Mouse (Mus musculus) MEL (cell line): ENCODE data around the gene Dcaf7. TPM values are rescaled to one million over a fixed set of nuclear protein-coding genes. Genes with fewer than 3 reads are reported as not detected.

Experiments used
- DNase-seq: peaks from one replicate; pipeline ENCODE4 v3.0.0; 2011; ENCODE audit warnings: low read depth, low spot score
- H3K27ac ChIP-seq: 2 replicates; pipeline ENCODE4 v1.5.1; 2012; ENCODE audit warnings: low read depth, mild to moderate bottlenecking, control low read depth, low read length, moderate library complexity; ENCODE audit not compliant: control insufficient read depth
- H3K27me3 ChIP-seq, 2 experiments: fragments of 150-350 bp in 1 of 2; sonication (generic) in 1 of 2; 2 replicates each; pipeline ENCODE4 v1.6.1; 2012; ENCODE audit warnings: low read length in 2 of 2, mild to moderate bottlenecking in 2 of 2, improper control_type of control experiment in 1 of 2, moderate library complexity in 1 of 2; ENCODE audit not compliant: insufficient read depth in 2 of 2, control insufficient read depth in 1 of 2
- H3K36me3 ChIP-seq, 2 experiments: 2 replicates each; pipeline ENCODE4 v1.6.1; 2012 to 2014; ENCODE audit warnings: low read length in 2 of 2, improper control_type of control experiment in 1 of 2, inconsistent platforms in 1 of 2, mild to moderate bottlenecking in 1 of 2; ENCODE audit not compliant: insufficient read depth in 2 of 2, control insufficient read depth in 1 of 2
- H3K4me1 ChIP-seq, 2 experiments: fragments of 150-350 bp in 1 of 2; sonication (generic) in 1 of 2; 2 replicates each; pipeline ENCODE4 v1.6.1; 2012; ENCODE audit warnings: low read length in 2 of 2, improper control_type of control experiment in 1 of 2, mild to moderate bottlenecking in 1 of 2; ENCODE audit not compliant: insufficient read depth in 2 of 2, control insufficient read depth in 1 of 2
- H3K4me3 ChIP-seq, 2 experiments: fragments of 150-350 bp in 1 of 2; sonication (generic) in 1 of 2; 2 replicates each; pipeline ENCODE4 v1.5.1; 2012; ENCODE audit warnings: low read depth in 2 of 2, low read length in 2 of 2, mild to moderate bottlenecking in 2 of 2, moderate library complexity in 2 of 2, control low read depth in 1 of 2, improper control_type of control experiment in 1 of 2; ENCODE audit not compliant: control insufficient read depth in 1 of 2, insufficient read depth in 1 of 2
- H3K79me2 ChIP-seq: 2 replicates; pipeline ENCODE4 v1.6.1; 2012; ENCODE audit warnings: mild to moderate bottlenecking, low read length, moderate library complexity; ENCODE audit not compliant: control insufficient read depth, poor library complexity, insufficient read depth
- H3K9ac ChIP-seq: 2 replicates; pipeline ENCODE4 v1.6.1; 2012; ENCODE audit warnings: low read depth, mild to moderate bottlenecking, control low read depth, low read length, moderate library complexity; ENCODE audit not compliant: control insufficient read depth, poor library complexity, severe bottlenecking
- H3K9me3 ChIP-seq: fragments of 150-350 bp; sonication (generic); replicated peaks from 2 replicates; pipeline ENCODE4 v1.6.1; 2012; ENCODE audit warnings: mild to moderate bottlenecking, low read length, improper control_type of control experiment, moderate library complexity; ENCODE audit not compliant: insufficient read depth
- BHLHE40 ChIP-seq: IDR thresholded peaks from 2 replicates; pipeline ENCODE4 v1.6.1; 2012; ENCODE audit warnings: low read depth, mild to moderate bottlenecking, inconsistent platforms, low read length, improper control_type of control experiment, borderline replicate concordance
- CHD1 ChIP-seq: IDR thresholded peaks from 2 replicates; pipeline ENCODE4 v1.6.1; 2012; ENCODE audit warnings: low read depth, mild to moderate bottlenecking, inconsistent platforms, low read length, improper control_type of control experiment
- CHD2 ChIP-seq: IDR thresholded peaks from 2 replicates; pipeline ENCODE4 v1.6.1; 2011; ENCODE audit warnings: low read length, improper control_type of control experiment
- CTCF ChIP-seq, 3 experiments: IDR thresholded peaks in 2 of 3; conservative IDR thresholded peaks in 1 of 3; 2 replicates each; pipeline ENCODE4 v1.5.1; 2011 to 2012; ENCODE audit warnings: low read length in 3 of 3, low read depth in 2 of 3, mild to moderate bottlenecking in 2 of 3, improper control_type of control experiment in 1 of 3, inconsistent platforms in 1 of 3, mixed read lengths in 1 of 3, moderate library complexity in 1 of 3; ENCODE audit not compliant: control insufficient read depth in 1 of 3, insufficient read depth in 1 of 3, poor library complexity in 1 of 3, severe bottlenecking in 1 of 3
- ELF1 ChIP-seq: IDR thresholded peaks from 2 replicates; pipeline ENCODE4 v1.6.1; 2014; ENCODE audit warnings: low read depth, mild to moderate bottlenecking, inconsistent platforms, low read length, improper control_type of control experiment, moderate library complexity
- ETS1 ChIP-seq: IDR thresholded peaks from 2 replicates; pipeline ENCODE4 v1.6.1; 2012; ENCODE audit warnings: low read depth, mild to moderate bottlenecking, inconsistent platforms, low read length, improper control_type of control experiment, moderate library complexity
- GABPA ChIP-seq: IDR thresholded peaks from 2 replicates; pipeline ENCODE4 v1.6.1; 2012; ENCODE audit warnings: low read depth, mild to moderate bottlenecking, inconsistent platforms, low read length, improper control_type of control experiment, moderate library complexity
- GATA1 ChIP-seq: IDR thresholded peaks from 2 replicates; pipeline ENCODE4 v1.6.1; 2011; ENCODE audit warnings: low read depth, low read length, improper control_type of control experiment
- JUND ChIP-seq: IDR thresholded peaks from 2 replicates; pipeline ENCODE4 v1.6.1; 2011; ENCODE audit warnings: low read depth, mild to moderate bottlenecking, improper control_type of control experiment, low read length
- KAT2A ChIP-seq: conservative IDR thresholded peaks from 2 replicates; pipeline ENCODE4 v1.6.1; 2012; ENCODE audit warnings: low read depth, low read length, improper control_type of control experiment, inconsistent platforms
- MAFK ChIP-seq: IDR thresholded peaks from 2 replicates; pipeline ENCODE4 v1.6.1; 2011; ENCODE audit warnings: low read depth, mild to moderate bottlenecking, low read length, improper control_type of control experiment, borderline replicate concordance
- MAX ChIP-seq: IDR thresholded peaks from 2 replicates; pipeline ENCODE4 v1.6.1; 2011; ENCODE audit warnings: low read length, improper control_type of control experiment
- MAZ ChIP-seq: IDR thresholded peaks from 2 replicates; pipeline ENCODE4 v1.6.1; 2012; ENCODE audit warnings: low read depth, mild to moderate bottlenecking, inconsistent platforms, low read length, improper control_type of control experiment
- MXI1 ChIP-seq: IDR thresholded peaks from 2 replicates; pipeline ENCODE4 v1.6.1; 2011; ENCODE audit warnings: mild to moderate bottlenecking, low read depth, low read length, improper control_type of control experiment
- MYB ChIP-seq: IDR thresholded peaks from 2 replicates; pipeline ENCODE4 v1.6.1; 2011; ENCODE audit warnings: mild to moderate bottlenecking, low read depth, low read length, improper control_type of control experiment
- MYC ChIP-seq: IDR thresholded peaks from 2 replicates; pipeline ENCODE4 v1.6.1; 2011; ENCODE audit warnings: low read depth, mild to moderate bottlenecking, low read length, improper control_type of control experiment, moderate library complexity
- NRF1 ChIP-seq: IDR thresholded peaks from 2 replicates; pipeline ENCODE4 v1.6.1; 2014; ENCODE audit warnings: low read depth, mild to moderate bottlenecking, inconsistent platforms, low read length, improper control_type of control experiment, moderate library complexity; ENCODE audit not compliant: poor library complexity, insufficient read depth, severe bottlenecking
- POLR2AphosphoS5 ChIP-seq: IDR thresholded peaks from 2 replicates; pipeline ENCODE4 v1.6.1; 2012; ENCODE audit warnings: low read depth, borderline replicate concordance, mild to moderate bottlenecking, inconsistent platforms, low read length, moderate library complexity, mixed read lengths
- RCOR1 ChIP-seq: IDR thresholded peaks from 2 replicates; pipeline ENCODE4 v1.6.1; 2012; ENCODE audit warnings: low read depth, mild to moderate bottlenecking, inconsistent platforms, low read length, improper control_type of control experiment
- SIN3A ChIP-seq: IDR thresholded peaks from 2 replicates; pipeline ENCODE4 v1.6.1; 2012; ENCODE audit warnings: low read length, improper control_type of control experiment, inconsistent platforms
- TAL1 ChIP-seq: IDR thresholded peaks from 2 replicates; pipeline ENCODE4 v1.6.1; 2012; ENCODE audit warnings: mild to moderate bottlenecking, inconsistent platforms, low read length, moderate library complexity, mixed read lengths
- TCF12 ChIP-seq: IDR thresholded peaks from 2 replicates; pipeline ENCODE4 v1.6.1; 2014; ENCODE audit warnings: low read depth, mild to moderate bottlenecking, inconsistent platforms, low read length, improper control_type of control experiment, moderate library complexity
- USF1 ChIP-seq: IDR thresholded peaks from 2 replicates; pipeline ENCODE4 v1.6.1; 2014; ENCODE audit warnings: low read depth, mild to moderate bottlenecking, inconsistent platforms, low read length, improper control_type of control experiment, moderate library complexity
- USF2 ChIP-seq, 2 experiments: IDR thresholded peaks; 2 replicates each; pipeline ENCODE4 v1.6.1; 2011 to 2012; ENCODE audit warnings: improper control_type of control experiment in 2 of 2, low read length in 2 of 2, borderline replicate concordance in 1 of 2, inconsistent platforms in 1 of 2, low read depth in 1 of 2, mild to moderate bottlenecking in 1 of 2; ENCODE audit not compliant: insufficient read depth in 1 of 2
- ZC3H11A ChIP-seq: IDR thresholded peaks from 2 replicates; pipeline ENCODE4 v1.6.1; 2012; ENCODE audit warnings: low read depth, mild to moderate bottlenecking, inconsistent platforms, low read length, improper control_type of control experiment
- ZKSCAN1 ChIP-seq: IDR thresholded peaks from 2 replicates; pipeline ENCODE4 v1.6.1; 2012; ENCODE audit warnings: low read depth, mild to moderate bottlenecking, inconsistent platforms, low read length, improper control_type of control experiment, moderate library complexity
- ZMIZ1 ChIP-seq: IDR thresholded peaks from 2 replicates; pipeline ENCODE4 v1.6.1; 2012; ENCODE audit warnings: low read depth, mild to moderate bottlenecking, inconsistent platforms, low read length, improper control_type of control experiment, moderate library complexity
- polyA plus RNA-seq, 2 experiments: library from polyadenylated mRNA; stranded (reverse) in 1 of 2; unstranded in 1 of 2; fragments of >175 nt in 1 of 2; fragments of >200 nt in 1 of 2; gene quantifications; 2 replicates each; pipeline versions ENCODE4 v1.2.1 to v1.2.4; 2012; ENCODE audit warnings: low replicate concordance in 2 of 2, low read depth in 1 of 2; ENCODE audit not compliant: insufficient read length in 2 of 2, insufficient read depth in 1 of 2, missing spikeins in 1 of 2
- total RNA-seq: library from RNA; depleted of rRNA; stranded (reverse); fragments of 300-350 nt; gene quantifications from 2 replicates; pipeline ENCODE4 v1.2.3, GENCODE M21; 2012

The Dcaf7 gene
- total and polyA plus RNA-seq, 3 experiments, result 65.5 to 88.2 (median 86.9) TPM

DNA sequence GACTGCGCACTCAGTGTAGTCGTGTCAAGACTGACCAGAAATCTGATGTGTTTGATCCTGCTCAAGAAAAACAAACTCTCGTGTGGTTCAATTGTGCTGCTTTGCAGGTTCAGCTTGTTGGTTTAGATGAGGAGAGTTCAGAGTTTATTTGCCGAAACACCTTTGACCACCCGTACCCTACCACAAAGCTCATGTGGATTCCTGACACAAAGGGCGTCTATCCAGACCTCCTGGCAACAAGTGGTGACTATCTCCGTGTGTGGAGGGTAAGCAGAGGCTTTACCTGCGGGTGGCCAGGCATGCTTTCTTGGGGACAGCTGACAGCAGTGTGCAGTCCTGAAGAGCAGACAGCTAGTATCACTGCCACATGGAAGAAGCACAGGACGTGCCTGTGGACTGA, 9.9 kb downstream of the Dcaf7 start:
- H3K36me3 ChIP-seq, result peaks cover 31 to 49% of the 10 kb centered on the region in 2 experiments
- H3K27ac ChIP-seq, result no peak overlapping the region
- H3K4me3 ChIP-seq, result no peak overlapping the region
- no peak for DNase-seq
- no peak overlapping the region for H3K9ac ChIP-seq
- H3K27me3 ChIP-seq, result no peaks in the 10 kb centered on the region
- H3K4me1 ChIP-seq, result peaks cover 16 to 18% of the 10 kb centered on the region in 2 experiments
- H3K79me2 ChIP-seq, result peaks cover 30% of the 10 kb centered on the region
- no peaks in the 10 kb centered on the region for H3K9me3 ChIP-seq
- TF ChIP-seq ETS1 (no peak), GATA1 (no peak), KAT2A (no peak), ZMIZ1 (no peak), CHD2 (no peak), MYC (no peak), CTCF (IDR thresholded peaks at IDR 0.05 in 2 of 3, conservative IDR thresholded peaks at IDR 0.05 in 1 of 3; ENCODE audit: control insufficient read depth in 1 of 3, insufficient read depth in 1 of 3, low read depth in 2 of 3, low read length in 3 of 3, poor library complexity in 1 of 3, severe bottlenecking in 1 of 3) (no peak), ELF1 (no peak), ZC3H11A (no peak), SIN3A (no peak), MAFK (no peak), POLR2AphosphoS5 (no peak), TCF12 (no peak), NRF1 (no peak), MAZ (no peak)

DNA sequence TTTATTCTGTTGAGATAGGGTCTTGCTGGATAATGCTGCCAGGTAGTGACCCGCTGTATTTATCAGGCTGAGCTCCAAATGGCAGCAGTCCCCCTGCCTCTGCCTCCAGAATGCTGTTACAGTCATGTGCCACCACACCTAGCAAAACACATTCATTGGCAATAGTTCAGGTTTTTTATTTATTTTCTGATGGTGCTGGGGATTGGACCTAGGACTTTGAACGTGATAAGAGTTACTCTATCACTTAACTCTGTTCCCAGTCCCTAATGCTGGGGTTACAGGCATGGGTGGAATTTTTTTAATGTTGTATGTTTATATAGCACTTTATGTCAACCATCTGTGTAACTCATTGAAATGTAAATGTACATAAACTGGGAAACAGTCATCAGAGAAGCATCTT, 17.2 kb downstream of the Dcaf7 start:
- Histone ChIP-seq H3K79me2 (no peaks in the 10 kb centered on the region), H3K4me1 (peaks cover 17 to 28% of the 10 kb centered on the region in 2 experiments), H3K27me3 (no peaks in the 10 kb centered on the region), H3K36me3 (peaks cover 29 to 44% of the 10 kb centered on the region in 2 experiments), H3K27ac (no peak overlapping the region), H3K9me3 (no peaks in the 10 kb centered on the region), H3K4me3 (no peak overlapping the region), H3K9ac (no peak overlapping the region)
- no peak for TF ChIP-seq JUND
- no peak for TF ChIP-seq ZKSCAN1
- TF ChIP-seq MXI1, result no peak
- TF ChIP-seq BHLHE40, result no peak
- TF ChIP-seq USF1, result no peak
- TF ChIP-seq GATA1, result no peak
- TF ChIP-seq GABPA, result no peak
- no peak for TF ChIP-seq TAL1
- no peak for TF ChIP-seq USF2 (IDR thresholded peaks at IDR 0.05; ENCODE audit: borderline replicate concordance in 1 of 2, insufficient read depth in 1 of 2, low read depth in 1 of 2, low read length in 2 of 2)
- TF ChIP-seq CHD2, result no peak
- TF ChIP-seq MAZ, result no peak
- TF ChIP-seq MYB, result no peak
- TF ChIP-seq KAT2A, result no peak
- no peak for TF ChIP-seq CHD1
- no peak for TF ChIP-seq MYC
- no peak for TF ChIP-seq RCOR1
- TF ChIP-seq MAX, result no peak
- DNase-seq, result no peak
